Comparison of ENCODE assay signal across 8 mouse cellular contexts in genomic region chr14:104467133-104467965, GRCm38 (mm10). TPM values are rescaled to one million over a fixed set of nuclear protein-coding genes. Genes with fewer than 3 reads are reported as not detected.
DNase-seq lines count a peak whose midpoint lies in the region; ATAC-seq and TF ChIP-seq lines count a peak whose summit lies in the region.

No protein-coding gene starts in this region.

- H3K9ac ChIP-seq in heart, adult 2 months (ENCODE audit: low read depth, low read length): peak overlapping the region; percentile 2; the same call in 1 of the 2 replicates
- peak overlapping the region; percentile 79 for H3K9ac ChIP-seq in ES-E14 (ENCODE audit: insufficient read depth, low read depth, low read length, poor library complexity, severe bottlenecking)
- peak overlapping the region; percentile 43 for H3K9ac ChIP-seq in limb, embryonic 11.5 days (ENCODE audit: low read length)
- peak overlapping the region; percentile 86 for H3K9ac ChIP-seq in neural tube, embryonic 13.5 days

- no peak for TF ChIP-seq POLR2A in heart, adult 2 months (IDR thresholded peaks at IDR 0.05; ENCODE audit: insufficient read depth, low read depth, low read length)

- in situ Hi-C loops in ES-E14 (cut with MboI; ENCODE audit: low sequenced_read_pairs in 2 of 2, unreplicated experiment in 2 of 2): no loop called here

- no peak for TF ChIP-seq CTCF in heart, adult 2 months (IDR thresholded peaks at IDR 0.05)

- peak; percentile 45 for ATAC-seq in limb, embryonic 11.5 days (ENCODE audit: insufficient number of reproducible peaks, low FRiP score, low TSS enrichment, low read depth)
- ATAC-seq in neural tube, embryonic 13.5 days (ENCODE audit: low read depth): peak; percentile 34

- intact Hi-C loops in heart, adult 2 months (cut with DNase I): no loop called here

- H3K27me3 ChIP-seq in heart, adult 2 months (ENCODE audit: control insufficient read depth, insufficient read depth, low read length): peaks cover 34% of the 10 kb centered on the region
- H3K27me3 ChIP-seq in forebrain, embryonic 10.5 days (ENCODE audit: poor library complexity, severe bottlenecking): peaks cover 100% of the 10 kb centered on the region
- peaks cover 88% of the 10 kb centered on the region for H3K27me3 ChIP-seq in limb, embryonic 11.5 days (ENCODE audit: control insufficient read depth, insufficient read depth, low read length)
- H3K27me3 ChIP-seq in neural tube, embryonic 13.5 days: peaks cover 94% of the 10 kb centered on the region

- H3K4me1 ChIP-seq in heart, adult 2 months (ENCODE audit: control insufficient read depth, insufficient read depth, low read length): peaks cover 3% of the 10 kb centered on the region; the same call in 1 of the 2 replicates
- H3K4me1 ChIP-seq in ES-E14 (ENCODE audit: control insufficient read depth in 2 of 2, insufficient read depth in 2 of 2, low read length in 2 of 2, poor library complexity in 1 of 2): peaks cover 0 to 5% of the 10 kb centered on the region in 2 experiments; a peak in 1 of 4 replicates
- H3K4me1 ChIP-seq in forebrain, embryonic 10.5 days: peaks cover 36% of the 10 kb centered on the region
- peaks cover 3% of the 10 kb centered on the region; the same call in 1 of the 2 replicates for H3K4me1 ChIP-seq in limb, embryonic 11.5 days (ENCODE audit: control insufficient read depth, insufficient read depth, low read length)
- H3K4me1 ChIP-seq in neural tube, embryonic 13.5 days (replicated peaks): peaks cover 58% of the 10 kb centered on the region

- no peak for TF ChIP-seq EP300 in heart, adult 2 months (IDR thresholded peaks at IDR 0.05; ENCODE audit: insufficient read depth, low read depth, low read length)

- H3K4me2 ChIP-seq in limb, embryonic 11.5 days (ENCODE audit: low read depth, severe bottlenecking): peak overlapping the region; percentile 79
- peak overlapping the region; percentile 69 for H3K4me2 ChIP-seq in neural tube, embryonic 13.5 days

- peak overlapping the region; percentile 35 for H3K4me3 ChIP-seq in heart, adult 2 months
- H3K4me3 ChIP-seq in ES-E14 (ENCODE audit: insufficient read depth in 1 of 2, low read depth in 1 of 2, low read length in 2 of 2, poor library complexity in 1 of 2, severe bottlenecking in 1 of 2): peak overlapping the region; percentile 69 to 79
- H3K4me3 ChIP-seq in forebrain, embryonic 10.5 days: peak overlapping the region; percentile 64
- peak overlapping the region; percentile 34 for H3K4me3 ChIP-seq in limb, embryonic 11.5 days (ENCODE audit: low read depth, low read length)
- peak overlapping the region; percentile 59 for H3K4me3 ChIP-seq in neural tube, embryonic 13.5 days

- WGBS in heart, adult 2 months: 2% methylated on average over 101 of the region's 101 CpGs
- WGBS in forebrain, embryonic 10.5 days: under 1% methylated on average over 101 of the region's 101 CpGs
- WGBS in limb, embryonic 11.5 days: under 1% methylated on average over 83 of the region's 101 CpGs
- under 1% methylated on average over 100 of the region's 101 CpGs for WGBS in neural tube, embryonic 13.5 days

- no peaks in the 10 kb centered on the region for H3K9me3 ChIP-seq in ES-E14 (ENCODE audit: control insufficient read depth, insufficient read depth, low read depth, low read length)
- H3K9me3 ChIP-seq in forebrain, embryonic 10.5 days: no peaks in the 10 kb centered on the region
- H3K9me3 ChIP-seq in limb, embryonic 11.5 days (ENCODE audit: control insufficient read depth, low read length): no peaks in the 10 kb centered on the region
- no peaks in the 10 kb centered on the region for H3K9me3 ChIP-seq in neural tube, embryonic 13.5 days

- no peaks in the 10 kb centered on the region for H3K79me2 ChIP-seq in heart, adult 2 months (replicated peaks; ENCODE audit: control insufficient read depth, insufficient read depth, low read length)

- no peaks in the 10 kb centered on the region for H3K36me3 ChIP-seq in heart, adult 2 months (ENCODE audit: control insufficient read depth, insufficient read depth, low read length)
- H3K36me3 ChIP-seq in ES-E14 (ENCODE audit: control insufficient read depth, insufficient read depth, low read length, poor library complexity, severe bottlenecking): no peaks in the 10 kb centered on the region; the same call in 1 of the 2 replicates
- H3K36me3 ChIP-seq in forebrain, embryonic 10.5 days (replicated peaks): no peaks in the 10 kb centered on the region
- no peaks in the 10 kb centered on the region for H3K36me3 ChIP-seq in limb, embryonic 11.5 days (ENCODE audit: control insufficient read depth, insufficient read depth, low read length)
- no peaks in the 10 kb centered on the region for H3K36me3 ChIP-seq in neural tube, embryonic 13.5 days

- no peak for DNase-seq in heart, adult 2 months
- DNase-seq in heart, adult 9 months (ENCODE audit: low spot score in 2 of 2): no peak
- DNase-seq in ES-E14 (ENCODE audit: low read depth, low spot score): no peak
- DNase-seq in forebrain, embryonic 10.5 days (ENCODE audit: extremely low spot score, low spot score): peak; percentile 41
- DNase-seq in limb, embryonic 11.5 days (ENCODE audit: low spot score): peak; percentile 54
- DNase-seq in urinary bladder, postnatal 36 days (ENCODE audit: low spot score in 2 of 2): no peak
- DNase-seq in urinary bladder, postnatal 4 days (ENCODE audit: low spot score in 2 of 2): no peak

- no peak overlapping the region for H3K27ac ChIP-seq in heart, adult 2 months
- H3K27ac ChIP-seq in ES-E14 (ENCODE audit: insufficient read depth, low read depth, low read length, poor library complexity, severe bottlenecking): no peak overlapping the region
- H3K27ac ChIP-seq in forebrain, embryonic 10.5 days: peak overlapping the region; percentile 65
- H3K27ac ChIP-seq in limb, embryonic 11.5 days (replicated peaks; ENCODE audit: low read depth, low read length): no peak overlapping the region
- H3K27ac ChIP-seq in neural tube, embryonic 13.5 days (replicated peaks): peak overlapping the region; percentile 95

TF ChIP-seq in ES-E14, 5 proteins besides CTCF, POLR2A, EP300 and RAD21:
- no peak for TF ChIP-seq MAFK (IDR thresholded peaks at IDR 0.05; ENCODE audit: insufficient read depth, low read depth, low read length)
- no peak for TF ChIP-seq CHD2 (IDR thresholded peaks at IDR 0.05; ENCODE audit: low read depth, low read length)
- no peak for TF ChIP-seq ZNF384 (IDR thresholded peaks at IDR 0.05; ENCODE audit: low read depth, low read length)
- TF ChIP-seq HCFC1 (IDR thresholded peaks at IDR 0.05; ENCODE audit: borderline replicate concordance, insufficient read depth, low read length): no peak
- no peak for TF ChIP-seq ZC3H11A (IDR thresholded peaks at IDR 0.05; ENCODE audit: borderline replicate concordance, low read depth, low read length)

RNA-seq across cellular contexts. Expression of gene Pou4f1, which starts 0.5 kb away (rescaled TPM):
- under 1 TPM; 0.16 to 0.18 TPM for total RNA-seq in heart, adult 2 months (2021)
- polyA plus RNA-seq in heart, adult 2 months (2012; rRNA removed): 0.02 TPM in 1 of 2 replicates, not detected in the other
- total RNA-seq in ES-E14 (2012; rRNA removed): 1.6 and 2.9 TPM in 2 replicates
- 1.5 and 1.6 TPM in 2 replicates for polyA plus RNA-seq in forebrain, embryonic 10.5 days (2016; fragmentation: Nextera tagmentation; extraction: Ambion mirVana)
- polyA plus RNA-seq in limb, embryonic 11.5 days (2014; fragmentation: Nextera tagmentation; extraction: Ambion mirVana): 0.43 and 0.57 TPM in 2 replicates
- 154 and 159 TPM in 2 replicates for polyA plus RNA-seq in neural tube, embryonic 13.5 days (2015; fragmentation: Nextera tagmentation; extraction: Ambion mirVana)

RNA-seq across cellular contexts. Expression of gene Rnf219, which starts 55.1 kb away (rescaled TPM):
- 1 to 10 TPM; 4.7 to 5.1 TPM for total RNA-seq in heart, adult 2 months (2021)
- polyA plus RNA-seq in heart, adult 2 months (2012; rRNA removed): 1.8 and 2.2 TPM in 2 replicates
- total RNA-seq in ES-E14 (2012; rRNA removed): 2.9 and 3.0 TPM in 2 replicates
- polyA plus RNA-seq in forebrain, embryonic 10.5 days (2016; fragmentation: Nextera tagmentation; extraction: Ambion mirVana): 46.8 and 55.6 TPM in 2 replicates
- polyA plus RNA-seq in limb, embryonic 11.5 days (2014; fragmentation: Nextera tagmentation; extraction: Ambion mirVana): 44.8 and 50.5 TPM in 2 replicates
- polyA plus RNA-seq in neural tube, embryonic 13.5 days (2015; fragmentation: Nextera tagmentation; extraction: Ambion mirVana): 29.5 and 33.8 TPM in 2 replicates

Comparison
In these comparisons a context has a peak if more than half of its experiments do, and no peak if none do; other contexts are left out.
1. DNase-seq: peak in forebrain, embryonic 10.5 days (single experiment) and limb, embryonic 11.5 days (single experiment); none in heart, adult 2 months (0 of 2), heart, adult 9 months (0 of 2), ES-E14 (single experiment), urinary bladder, postnatal 36 days (0 of 2) and urinary bladder, postnatal 4 days (0 of 2).
2. H3K27ac ChIP-seq: peak in forebrain, embryonic 10.5 days (single experiment) and neural tube, embryonic 13.5 days (single experiment); none in heart, adult 2 months (single experiment), ES-E14 (single experiment) and limb, embryonic 11.5 days (single experiment).
3. H3K9ac ChIP-seq: peak in every context shown above with its lines; median percentile 86 in neural tube, embryonic 13.5 days; 79 in ES-E14; 43 in limb, embryonic 11.5 days; 2 in heart, adult 2 months.
4. RNA of gene Pou4f1, which starts 0.5 kb away (polyA plus RNA-seq): 154 to 159 TPM in neural tube, embryonic 13.5 days; 1.5 to 1.6 TPM in forebrain, embryonic 10.5 days, 0.43 to 0.57 TPM in limb, embryonic 11.5 days and 0.02 TPM in heart, adult 2 months; every median in the first group is over 10 times any median in the second.
5. Peak in every context shown above with its lines, with median percentiles within 50 percentile points of each other: H3K4me3 ChIP-seq.